20 mouse cellular contexts compared by ENCODE assay signal in the genomic region with DNA sequence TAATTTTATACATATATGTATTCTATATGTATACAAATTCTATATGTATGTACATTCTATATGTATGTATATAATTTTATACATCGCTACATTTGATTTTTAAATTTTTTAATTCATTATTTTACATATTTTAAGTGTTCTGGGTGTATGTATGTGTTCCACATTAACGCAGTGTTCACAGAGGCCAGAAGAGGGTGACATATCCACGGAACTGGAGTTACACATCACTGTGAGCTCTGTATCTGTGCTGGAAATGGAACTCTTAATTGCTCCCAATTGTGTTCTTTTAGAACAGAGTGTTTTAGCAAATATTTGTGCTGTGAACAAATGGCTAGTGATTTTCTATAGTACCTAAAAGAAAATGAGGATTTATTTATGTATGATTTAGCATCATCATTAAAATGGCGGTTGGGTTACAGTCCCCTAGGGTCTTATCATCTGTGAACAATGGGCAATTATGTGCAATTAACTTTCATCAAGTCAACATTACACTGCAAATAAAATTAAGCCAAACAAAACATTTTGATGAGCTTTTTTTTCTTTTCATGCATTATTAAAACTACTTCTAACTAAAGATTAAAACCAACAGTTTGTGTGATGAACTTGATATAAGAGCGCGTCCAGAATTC. TPM values are rescaled to one million over a fixed set of nuclear protein-coding genes. Genes with fewer than 3 reads are reported as not detected.
DNase-seq lines count a peak whose midpoint lies in the region; ATAC-seq and TF ChIP-seq lines count a peak whose summit lies in the region.
"Had no signal": no experiment of that assay in that cellular context is flagged by ENCODE, and none has a peak within 500 bp of the region (broad histone marks: within the 10 kb centered on the region; RNA-seq: fewer than 3 reads in every experiment).

No protein-coding gene starts in this region.

- DNase-seq in retina, embryonic 14.5 days (ENCODE audit: low spot score), result peak; percentile 3
- no peak for DNase-seq in retina, postnatal 1 day
- DNase-seq in forebrain, postnatal 0 days, result peak; percentile 1
- DNase-seq in frontal cortex, postnatal 14 days (ENCODE audit: low spot score in 2 of 2), result no peak
- DNase-seq in left cerebral cortex, postnatal 10 days (ENCODE audit: extremely low spot score in 1 of 2, low spot score in 2 of 2), result no peak
- DNase-seq: cerebellum, adult 8-10 months; gastrocnemius, postnatal 36 days; kidney, postnatal 14 days; layer of hippocampus, postnatal 36 days; lung, postnatal 4 days; right cerebral cortex, postnatal 25 days; thymus, adult 2 months had no signal

- H3K4me1 ChIP-seq in hindbrain, embryonic 12.5 days, result no peaks in the 10 kb centered on the region
- H3K4me1 ChIP-seq in hindbrain, embryonic 16.5 days (ENCODE audit: control insufficient read depth, insufficient read depth, low read depth, low read length), result no peaks in the 10 kb centered on the region
- no peaks in the 10 kb centered on the region for H3K4me1 ChIP-seq in forebrain, postnatal 0 days (ENCODE audit: insufficient read depth)
- H3K4me1 ChIP-seq: embryonic facial prominence, embryonic 13.5 days; heart, embryonic 15.5 days; limb, embryonic 12.5 days; liver, embryonic 15.5 days had no signal

- TF ChIP-seq CTCF in forebrain, postnatal 0 days (IDR thresholded peaks at IDR 0.05; ENCODE audit: low read depth), result 0 out of 2 replicates have a peak, but pooled peaks have one; percentile 7

- intact Hi-C loops in left cerebral cortex, postnatal 10 days (cut with DNase I), result no loop called here

- H3K27me3 ChIP-seq in hindbrain, embryonic 12.5 days, result no peaks in the 10 kb centered on the region
- H3K27me3 ChIP-seq in hindbrain, embryonic 16.5 days (replicated peaks; ENCODE audit: control insufficient read depth, insufficient read depth, low read length), result no peaks in the 10 kb centered on the region
- no peaks in the 10 kb centered on the region for H3K27me3 ChIP-seq in forebrain, postnatal 0 days (ENCODE audit: insufficient read depth, low read length)
- H3K27me3 ChIP-seq: embryonic facial prominence, embryonic 13.5 days; heart, embryonic 15.5 days; limb, embryonic 12.5 days; liver, embryonic 15.5 days had no signal

- H3K27ac ChIP-seq in hindbrain, embryonic 12.5 days, result no peak overlapping the region
- H3K27ac ChIP-seq in hindbrain, embryonic 16.5 days (ENCODE audit: low read depth, low read length), result no peak overlapping the region
- no peak overlapping the region for H3K27ac ChIP-seq in forebrain, postnatal 0 days (ENCODE audit: low read depth, low read length)
- H3K27ac ChIP-seq: embryonic facial prominence, embryonic 13.5 days; heart, embryonic 15.5 days; limb, embryonic 12.5 days; liver, embryonic 15.5 days had no signal

- H3K36me3 ChIP-seq in hindbrain, embryonic 12.5 days, result no peaks in the 10 kb centered on the region
- no peaks in the 10 kb centered on the region for H3K36me3 ChIP-seq in hindbrain, embryonic 16.5 days (ENCODE audit: control insufficient read depth, insufficient read depth, low read length)
- no peaks in the 10 kb centered on the region for H3K36me3 ChIP-seq in forebrain, postnatal 0 days (ENCODE audit: insufficient read depth)
- H3K36me3 ChIP-seq: embryonic facial prominence, embryonic 13.5 days; heart, embryonic 15.5 days; limb, embryonic 12.5 days; liver, embryonic 15.5 days had no signal

- no peak overlapping the region for H3K4me3 ChIP-seq in hindbrain, embryonic 12.5 days
- no peak overlapping the region for H3K4me3 ChIP-seq in hindbrain, embryonic 16.5 days (ENCODE audit: low read length)
- H3K4me3 ChIP-seq in forebrain, postnatal 0 days (ENCODE audit: low read depth, low read length), result no peak overlapping the region
- H3K4me3 ChIP-seq: embryonic facial prominence, embryonic 13.5 days; heart, embryonic 15.5 days; limb, embryonic 12.5 days; liver, embryonic 15.5 days had no signal

- no peak overlapping the region for H3K9ac ChIP-seq in hindbrain, embryonic 12.5 days
- H3K9ac ChIP-seq in hindbrain, embryonic 16.5 days (ENCODE audit: low read depth, low read length), result no peak overlapping the region
- H3K9ac ChIP-seq in forebrain, postnatal 0 days, result no peak overlapping the region
- H3K9ac ChIP-seq: embryonic facial prominence, embryonic 13.5 days; heart, embryonic 15.5 days; limb, embryonic 12.5 days; liver, embryonic 15.5 days had no signal

- no peaks in the 10 kb centered on the region for H3K9me3 ChIP-seq in hindbrain, embryonic 12.5 days (replicated peaks)
- no peaks in the 10 kb centered on the region for H3K9me3 ChIP-seq in hindbrain, embryonic 16.5 days (ENCODE audit: control insufficient read depth, low read length)
- no peaks in the 10 kb centered on the region for H3K9me3 ChIP-seq in forebrain, postnatal 0 days (ENCODE audit: low read length)
- H3K9me3 ChIP-seq: embryonic facial prominence, embryonic 13.5 days; heart, embryonic 15.5 days; limb, embryonic 12.5 days; liver, embryonic 15.5 days had no signal

- WGBS in hindbrain, embryonic 12.5 days, result 91% methylated on average over 6 of the region's 6 CpGs
- WGBS in hindbrain, embryonic 16.5 days, result 76% methylated on average over 6 of the region's 6 CpGs
- 83% methylated on average over 6 of the region's 6 CpGs for WGBS in forebrain, postnatal 0 days

- no peak overlapping the region for H3K4me2 ChIP-seq in hindbrain, embryonic 12.5 days (replicated peaks)
- H3K4me2 ChIP-seq in hindbrain, embryonic 16.5 days (ENCODE audit: low read length), result no peak overlapping the region
- no peak overlapping the region for H3K4me2 ChIP-seq in forebrain, postnatal 0 days (ENCODE audit: low read depth)
- H3K4me2 ChIP-seq: embryonic facial prominence, embryonic 13.5 days; heart, embryonic 15.5 days; limb, embryonic 12.5 days; liver, embryonic 15.5 days had no signal

- ATAC-seq in hindbrain, embryonic 12.5 days (ENCODE audit: low FRiP score), result 0 out of 2 replicates have a peak, but pooled peaks have one; percentile 54
- ATAC-seq in hindbrain, embryonic 16.5 days, result no peak
- no peak for ATAC-seq in forebrain, postnatal 0 days
- ATAC-seq: inflammation-experienced regulatory T-cells, adult 6 months had no signal

RNA-seq across cellular contexts. Expression of a gene that starts 40.4 kb away (rescaled TPM):
- polyA plus RNA-seq in hindbrain, embryonic 12.5 days (2016; fragmentation: Nextera tagmentation; extraction: Ambion mirVana), result not detected in 2 replicates
- polyA plus RNA-seq in hindbrain, embryonic 16.5 days (2015; fragmentation: Nextera tagmentation; extraction: Ambion mirVana), result not detected in 2 replicates
- total RNA-seq in forebrain, postnatal 0 days (2014; rRNA removed), result not detected in 2 replicates
- not detected in 2 replicates for polyA plus RNA-seq in forebrain, postnatal 0 days (2015; fragmentation: Nextera tagmentation; extraction: Ambion mirVana)
- not detected for total RNA-seq in left cerebral cortex, postnatal 10 days (2021)
- total RNA-seq: gastrocnemius, postnatal 36 days; layer of hippocampus, postnatal 36 days; monocyte, adult 5-6 weeks had no signal
- polyA plus RNA-seq: embryonic facial prominence, embryonic 13.5 days; heart, embryonic 15.5 days; inflammation-experienced regulatory T-cells, adult 6 months; limb, embryonic 12.5 days; liver, embryonic 15.5 days; thymus, adult 2 months had no signal

Comparison
In these comparisons a context has a peak if more than half of its experiments do, and no peak if none do; other contexts are left out.
1. DNase-seq: peak in retina, embryonic 14.5 days (single experiment) and forebrain, postnatal 0 days (single experiment); none in retina, postnatal 1 day (single experiment), frontal cortex, postnatal 14 days (0 of 2) and left cerebral cortex, postnatal 10 days (0 of 2).